Mouse (Mus musculus) heart, adult 9 months (tissue): ENCODE measurements around the gene Rpusd1.

Experiments used
- DNase-seq, 2 experiments: peaks; one replicate each; pipeline ENCODE4 v3.0.0; 2022; ENCODE audit warnings: low spot score in 2 of 2

The Rpusd1 gene

DNA sequence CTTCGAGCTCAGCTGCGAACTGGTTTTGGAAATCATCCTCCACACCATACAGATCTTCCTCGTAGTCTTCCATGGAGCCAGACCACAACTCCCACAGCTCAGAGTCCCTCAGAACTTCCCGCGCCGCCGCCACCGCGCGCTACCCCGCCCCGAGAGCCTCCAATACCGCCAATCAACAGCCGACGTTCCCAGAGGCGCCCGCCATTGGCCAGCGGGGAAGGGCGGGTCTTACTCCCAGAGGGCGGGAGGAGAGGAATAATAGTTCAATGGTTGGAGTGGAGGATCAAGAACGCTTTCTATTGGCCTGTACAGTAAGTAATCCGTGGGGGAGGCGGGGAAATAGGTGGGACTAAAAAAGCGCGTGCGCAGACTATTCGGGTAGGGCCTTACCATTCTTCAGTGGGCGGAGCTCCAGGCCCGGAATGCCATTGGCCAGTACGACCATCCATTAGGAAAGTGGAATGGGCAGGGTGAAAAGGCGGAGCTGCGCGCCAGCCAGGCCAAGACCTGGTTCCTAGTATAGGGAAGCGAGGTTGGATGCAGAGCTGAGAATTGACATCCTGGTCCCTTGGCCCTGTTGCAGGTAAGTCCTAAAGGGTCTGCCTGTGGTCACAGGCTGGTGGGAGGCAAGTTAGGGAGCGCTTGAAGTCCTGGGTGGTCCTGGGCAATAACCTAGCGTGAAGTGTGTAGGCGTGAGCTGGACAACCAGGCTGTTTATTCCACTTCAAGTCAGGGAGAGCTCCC is at the start of gene Rpusd1, which contains the start of gene Chtf18:
TSS of gene Rpusd1 (plus strand) at position 406 of the 744 bp plus-strand sequence.
TSS of gene Chtf18 (minus strand) at position 155 of the 744 bp plus-strand sequence.
- DNase-seq = peak; percentile 100

DNA sequence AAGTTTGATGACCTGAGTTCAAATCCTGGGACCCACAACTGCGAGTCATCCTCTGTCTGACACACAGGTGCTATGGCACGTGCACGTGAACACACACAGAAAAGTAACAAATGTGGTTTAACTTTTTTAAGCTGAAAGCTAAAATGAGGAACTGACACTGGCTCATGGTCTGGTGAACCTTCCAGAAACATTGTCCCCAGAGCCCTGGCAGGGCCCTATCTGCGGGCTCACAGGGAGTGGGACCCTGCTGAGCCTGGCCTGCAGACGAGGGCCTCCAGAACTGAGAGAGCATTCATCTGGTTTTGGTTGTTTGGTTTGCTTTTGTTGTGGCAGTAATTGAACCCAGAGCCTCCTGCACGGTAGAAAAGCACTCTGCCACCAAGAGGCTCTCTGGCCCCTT is 49.5 kb upstream of the Rpusd1 start:
- no peak for DNase-seq

DNA sequence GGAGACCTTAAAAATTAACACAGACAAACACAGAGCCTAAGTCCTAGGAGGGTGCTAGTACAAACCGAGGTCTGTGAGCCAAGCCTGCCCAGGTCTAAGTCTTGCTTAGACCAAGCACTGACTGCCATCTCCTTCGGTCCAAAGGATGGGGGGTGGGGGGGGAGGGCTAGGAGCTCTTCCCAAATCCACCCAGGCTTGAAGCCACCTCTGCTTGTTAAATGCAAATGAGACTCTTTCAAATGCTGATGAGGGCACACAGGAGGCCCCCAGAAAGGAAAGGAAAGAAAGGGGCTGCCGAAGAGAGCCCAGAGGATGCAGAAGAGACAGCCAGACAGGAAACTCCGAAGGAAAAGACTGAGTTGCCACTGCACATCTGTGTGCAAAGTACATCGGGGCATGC is 47.7 kb upstream of the Rpusd1 start:
- no peak for DNase-seq

DNA sequence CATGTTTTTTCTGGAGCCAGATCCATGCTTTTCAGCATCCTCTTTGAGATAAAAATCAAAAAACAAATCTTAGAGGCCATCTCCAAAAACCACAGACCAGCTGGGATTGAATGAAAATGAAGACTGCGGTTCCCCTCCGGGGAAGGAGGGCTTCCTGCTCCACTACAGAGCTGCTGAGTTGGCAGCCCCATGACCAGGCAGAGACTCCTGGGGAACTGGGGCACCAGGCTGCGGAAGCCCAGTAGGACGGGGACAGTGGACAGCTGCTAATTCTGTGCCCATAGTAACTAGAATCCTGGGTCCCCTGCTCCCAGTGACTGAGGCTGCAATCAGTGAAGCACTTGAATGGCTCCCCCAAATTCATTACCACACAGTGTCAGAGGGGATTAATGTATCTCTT is 45.8 kb upstream of the Rpusd1 start:
- peak; percentile 6 to 29 for DNase-seq

DNA sequence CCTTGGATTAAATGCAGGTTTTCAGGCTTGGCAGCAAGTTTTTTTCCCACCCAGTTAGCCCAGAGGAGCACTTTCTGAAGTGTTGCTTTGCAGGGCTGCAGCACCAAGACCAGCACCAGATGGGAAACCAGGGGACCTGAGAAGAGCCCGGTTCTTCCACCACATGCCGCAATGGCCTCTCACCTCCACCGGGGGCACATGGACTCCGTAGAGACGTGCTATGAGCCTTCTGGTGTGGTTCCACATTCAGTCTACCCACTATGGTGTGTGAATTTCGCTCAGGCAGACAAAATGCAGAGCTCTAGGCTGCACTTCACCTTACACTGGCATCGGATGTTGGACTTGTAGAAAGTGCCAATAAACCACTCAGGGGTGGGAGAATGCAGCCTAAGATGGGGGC is 41.1 kb upstream of the Rpusd1 start:
- DNase-seq = no peak

DNA sequence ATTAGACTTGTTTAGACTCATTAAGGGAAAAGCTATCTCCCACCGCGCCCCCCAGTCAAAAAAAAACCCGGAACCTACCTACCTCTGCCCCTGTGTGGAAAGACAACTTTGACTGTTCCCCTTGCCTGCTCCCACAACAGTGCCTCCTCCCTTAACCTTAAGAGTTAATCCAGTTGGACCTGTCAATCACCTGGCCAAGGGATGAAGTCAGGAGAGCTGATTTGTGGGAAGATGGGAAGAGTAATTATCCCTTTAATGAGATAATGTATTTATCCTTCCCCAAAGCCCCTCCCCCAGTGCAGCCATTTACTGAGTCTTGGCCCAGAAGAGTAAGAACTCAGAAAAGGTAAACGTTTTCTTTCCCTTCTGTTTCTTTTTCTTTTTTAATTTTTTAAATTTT is 38.5 kb upstream of the Rpusd1 start:
- DNase-seq = no peak

DNA sequence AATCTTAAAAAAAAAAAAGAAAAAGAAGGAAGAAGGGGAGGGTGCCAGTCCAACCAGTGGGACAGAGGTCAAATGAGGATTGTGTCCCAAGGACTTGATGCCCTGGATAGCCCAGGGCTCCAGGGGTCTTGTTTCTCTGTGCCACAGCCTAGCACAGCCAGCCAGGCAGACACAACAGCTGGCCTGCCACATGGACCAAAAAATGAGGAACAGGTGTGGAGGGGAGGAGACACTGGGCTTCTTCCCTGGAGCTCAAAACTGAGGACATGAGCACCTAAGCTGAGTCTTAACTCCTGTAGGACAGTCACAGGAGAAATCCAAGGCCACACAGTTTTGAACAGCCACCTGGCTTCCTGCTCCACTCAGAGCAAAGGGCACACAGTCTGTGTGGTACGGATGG is 31.2 kb upstream of the Rpusd1 start:
- DNase-seq = no peak

DNA sequence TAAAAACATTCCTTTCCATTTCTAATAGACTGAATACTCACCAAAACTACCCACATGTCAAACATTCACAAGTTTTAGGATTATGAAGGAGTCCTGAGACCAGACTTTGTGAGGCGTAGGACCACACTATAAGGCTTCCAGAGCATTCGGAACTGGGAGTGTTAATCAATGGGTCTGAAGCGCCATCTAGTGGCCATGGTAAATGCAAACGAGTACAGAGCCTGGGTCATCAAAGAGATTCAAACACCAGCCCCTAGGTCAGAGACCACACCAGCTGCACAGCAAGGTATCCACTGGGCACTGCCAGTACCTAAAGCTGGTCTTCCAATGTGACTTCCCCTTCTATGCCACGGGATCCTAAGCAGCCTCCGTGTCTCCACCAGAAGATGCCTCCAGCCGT is 29.0 kb upstream of the Rpusd1 start:
- peak; percentile 23 to 43 for DNase-seq

DNA sequence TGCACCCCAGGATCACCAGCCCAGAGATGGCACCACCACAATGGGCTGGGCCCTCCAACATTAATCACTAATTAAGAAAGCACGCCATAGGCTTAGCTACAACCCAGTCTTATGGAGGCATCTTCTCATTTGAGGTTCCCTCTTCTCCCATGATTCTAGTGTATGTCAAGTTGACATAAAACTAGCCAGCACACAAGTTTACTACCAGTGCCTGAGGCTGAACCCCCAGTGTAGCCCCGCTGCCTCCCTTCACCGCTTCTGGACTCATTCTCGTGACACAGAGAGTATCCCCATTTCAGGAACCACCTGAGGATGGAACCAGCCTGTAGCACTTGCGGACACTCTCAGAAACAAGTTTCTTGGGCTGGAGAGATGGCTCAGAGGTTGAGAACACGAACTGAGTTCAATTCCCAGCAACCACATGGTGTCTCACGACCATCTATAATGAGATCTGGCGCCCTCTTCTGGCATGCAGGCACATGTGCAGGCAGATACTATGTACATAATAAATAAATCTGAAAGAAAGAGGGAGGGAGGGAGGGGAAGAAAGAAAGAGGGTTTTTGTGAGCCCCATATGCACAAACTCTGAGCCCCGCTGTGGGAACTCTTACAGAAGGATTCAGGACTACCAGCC is 26.5 kb upstream of the Rpusd1 start:
- DNase-seq = no peak

DNA sequence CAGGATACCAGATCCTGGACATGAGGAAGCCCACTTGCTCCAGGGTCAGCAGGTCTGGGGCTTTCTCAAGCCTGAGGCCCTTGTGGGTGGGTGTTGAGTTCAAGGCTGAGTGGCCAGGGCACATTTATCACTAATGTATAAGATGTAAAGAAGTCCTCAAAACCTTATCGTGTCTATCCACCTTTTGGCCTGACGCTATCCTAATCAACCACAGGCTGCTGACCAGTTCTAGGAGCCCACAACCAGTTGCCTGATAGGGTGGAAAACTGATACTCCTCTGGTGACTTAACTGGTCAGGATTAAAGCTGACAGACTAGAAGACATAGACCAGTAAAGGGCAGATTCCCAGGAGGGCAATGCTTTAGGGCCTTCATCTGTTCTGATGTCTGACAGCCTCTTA is 17.5 kb upstream of the Rpusd1 start:
- DNase-seq = no peak

DNA sequence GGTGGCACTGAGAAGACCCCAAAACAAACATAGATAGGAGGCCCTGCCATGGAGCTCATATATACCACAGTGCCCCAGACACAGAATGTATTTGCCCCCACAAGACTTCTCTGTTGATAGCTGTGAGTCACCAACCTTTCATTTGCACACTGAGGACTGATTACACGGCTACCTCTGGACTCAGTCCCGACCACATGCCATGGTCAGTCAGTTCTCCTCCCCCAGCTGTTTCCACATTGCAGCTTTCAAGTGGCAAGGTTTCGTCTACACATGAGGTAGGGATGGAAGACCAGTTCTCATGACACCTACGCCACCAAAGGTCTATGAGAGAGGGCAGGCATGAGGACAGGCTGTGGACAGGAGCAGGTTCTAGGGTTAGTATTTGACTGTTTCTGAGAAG is 16.3 kb upstream of the Rpusd1 start:
- DNase-seq = no peak

DNA sequence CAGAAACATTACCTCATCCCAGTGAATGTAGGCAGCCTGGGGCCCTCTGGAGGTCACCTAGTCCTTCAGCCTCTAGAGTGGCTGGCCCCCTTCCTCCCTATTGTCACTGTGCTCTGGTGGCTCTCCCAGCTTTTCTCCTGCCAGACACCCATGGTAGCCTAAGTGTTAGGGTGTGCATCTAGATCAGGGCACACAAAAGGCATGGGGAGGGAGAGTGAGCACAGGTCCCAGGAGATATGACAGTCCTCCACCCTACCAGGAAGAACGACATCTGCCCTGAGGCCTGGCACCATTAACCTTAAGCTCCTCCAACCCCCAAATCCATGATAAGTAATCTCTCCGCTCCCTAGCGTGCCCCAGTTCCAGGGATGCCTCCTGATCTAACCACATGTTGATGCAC is 11.8 kb upstream of the Rpusd1 start:
- no peak for DNase-seq

DNA sequence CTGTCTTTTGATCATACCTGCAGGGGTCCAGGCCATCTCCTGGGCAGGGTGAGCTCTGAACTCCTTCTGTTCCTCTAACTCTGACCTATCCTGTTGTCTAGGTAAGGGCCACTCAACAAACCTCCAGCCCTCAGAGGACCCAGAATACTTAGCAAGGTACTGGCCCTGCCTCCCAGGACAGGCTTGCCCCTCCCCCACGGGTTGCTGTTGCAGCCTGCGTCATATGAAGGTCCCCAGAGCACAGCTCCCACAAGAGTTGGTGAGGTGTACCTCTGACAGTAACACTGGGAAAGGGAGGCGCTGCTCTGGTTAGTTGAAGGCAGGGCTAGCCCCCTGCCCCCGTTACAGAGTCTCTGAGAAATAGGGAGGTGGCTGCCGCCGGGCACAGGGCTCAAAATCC is 11.3 kb upstream of the Rpusd1 start:
- no peak for DNase-seq

DNA sequence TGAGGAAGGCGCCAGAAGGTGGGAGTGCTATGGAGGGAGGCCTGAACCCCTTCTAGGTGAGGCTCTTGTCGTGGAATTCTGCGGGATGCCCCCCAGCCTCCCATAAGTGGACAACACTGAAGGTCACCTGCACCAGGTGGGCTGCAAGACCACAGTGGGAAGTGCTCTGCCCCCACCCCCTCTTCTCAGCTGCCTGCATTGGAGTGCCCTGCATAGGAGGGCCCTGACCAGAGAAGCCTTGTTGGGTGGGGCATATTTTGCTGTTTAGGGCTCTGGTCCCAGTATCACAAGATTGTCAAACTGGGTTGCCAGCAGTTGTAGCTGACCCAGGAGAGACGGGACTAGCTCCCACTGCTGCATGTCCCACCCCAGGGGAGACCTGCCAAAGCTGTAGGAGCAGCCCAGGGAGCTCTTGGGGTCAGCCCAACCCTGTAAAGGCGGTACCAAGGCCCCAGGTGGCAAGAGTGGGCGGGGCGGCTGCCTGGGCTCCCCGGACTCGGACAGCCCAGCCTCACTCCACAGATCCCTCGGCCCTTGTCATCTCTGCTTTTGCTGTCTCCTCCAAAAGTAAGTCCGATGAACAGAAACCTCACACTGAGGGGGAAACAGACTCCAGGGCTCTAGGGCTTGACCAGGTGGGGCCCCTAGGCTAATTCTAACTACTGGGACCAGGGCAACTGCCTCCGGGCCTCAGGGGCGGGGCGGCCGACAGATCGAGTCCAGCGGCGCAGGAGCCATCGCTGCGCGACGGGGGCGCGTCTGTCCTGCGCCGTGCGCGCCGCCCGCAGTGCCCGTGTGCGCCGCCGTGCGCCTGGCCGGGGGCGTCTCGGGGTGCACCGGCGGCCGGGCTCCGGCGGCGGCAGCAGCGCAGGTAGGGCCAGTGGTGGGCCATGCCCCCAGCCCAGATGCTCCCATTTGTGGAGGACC is 10.5 kb upstream of the Rpusd1 start, which contains the start of gene Gng13:
TSS of gene Gng13 (plus strand) at position 461 of the 927 bp plus-strand sequence.
- no peak for DNase-seq

DNA sequence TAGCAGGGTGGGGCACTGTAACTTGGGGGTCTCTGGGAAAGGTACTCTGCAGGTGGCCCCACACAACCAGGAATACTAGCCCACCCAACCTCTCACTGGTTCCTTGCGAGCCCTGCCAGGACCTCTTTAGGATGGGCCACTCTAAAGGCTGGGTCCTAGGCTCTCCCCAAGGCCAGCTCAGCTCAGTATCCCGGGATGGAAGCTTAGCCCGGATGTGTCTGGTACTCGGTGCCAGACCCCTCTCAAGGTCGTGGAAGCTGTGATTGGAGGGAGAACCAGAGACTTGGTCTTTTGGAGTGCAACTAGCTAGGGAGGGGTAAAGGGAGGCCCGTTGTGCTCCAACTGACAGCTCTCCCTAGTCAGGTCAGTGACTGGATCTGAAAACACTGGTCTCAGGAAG is 9.8 kb upstream of the Rpusd1 start:
- no peak for DNase-seq

DNA sequence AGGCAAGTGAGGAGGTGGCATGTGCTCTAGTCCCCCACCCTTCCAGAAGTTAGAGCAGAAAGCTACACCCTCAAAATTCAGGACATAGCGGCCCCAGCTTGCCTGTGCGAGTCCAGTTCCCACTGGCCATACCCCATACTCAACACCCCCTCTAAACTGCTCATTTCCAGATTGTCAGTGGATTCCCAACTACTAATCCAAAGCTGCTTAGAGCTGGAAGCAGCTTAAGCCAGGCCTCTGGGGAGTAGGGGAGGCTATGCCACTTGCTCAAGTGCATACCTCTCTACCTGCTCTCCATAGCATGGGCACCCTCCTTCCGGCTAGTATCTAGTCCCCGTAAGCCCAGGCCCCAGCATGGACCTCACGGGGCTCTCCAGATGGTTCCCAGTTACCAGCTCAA is 6.0 kb upstream of the Rpusd1 start:
- no peak for DNase-seq

DNA sequence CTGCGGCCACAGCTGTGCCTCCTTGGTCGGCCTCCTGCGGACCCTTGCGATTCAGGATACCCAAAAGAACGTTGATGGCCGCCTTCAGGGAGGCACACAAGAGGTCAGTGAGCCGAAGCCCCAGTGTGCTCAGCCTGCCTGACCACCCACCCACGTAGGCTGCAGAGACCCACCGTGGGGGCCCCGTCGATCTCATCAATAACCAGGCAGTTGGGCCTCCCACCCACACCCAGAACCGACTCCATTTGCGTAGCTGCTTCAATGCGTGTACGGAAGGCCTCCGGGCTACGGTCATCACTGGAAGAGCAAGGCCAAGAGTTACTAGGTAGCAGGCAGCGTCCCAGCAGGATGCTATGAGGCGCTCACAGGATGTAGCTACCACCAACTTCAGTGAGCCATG is 4.0 kb upstream of the Rpusd1 start:
- DNase-seq = no peak

DNA sequence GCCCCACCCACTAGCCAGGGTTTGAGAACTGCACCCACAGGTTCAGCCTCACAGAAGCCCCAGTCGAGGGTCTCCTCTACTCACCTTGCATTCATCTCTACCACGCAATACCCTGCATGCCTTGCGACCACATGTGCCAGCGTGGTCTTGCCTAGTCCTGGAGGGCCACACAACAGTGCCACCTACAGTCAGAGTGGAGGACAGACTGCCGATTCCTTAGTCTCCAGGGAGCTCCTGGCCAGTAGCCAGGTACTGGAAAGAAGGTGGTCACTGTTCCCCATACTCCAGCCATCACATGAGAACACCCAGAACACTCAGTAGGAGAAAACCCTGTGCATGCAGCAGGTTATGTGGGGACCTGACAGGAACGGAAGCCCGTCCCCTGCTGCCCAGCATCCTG is 3.6 kb upstream of the Rpusd1 start:
- DNase-seq = no peak

DNA sequence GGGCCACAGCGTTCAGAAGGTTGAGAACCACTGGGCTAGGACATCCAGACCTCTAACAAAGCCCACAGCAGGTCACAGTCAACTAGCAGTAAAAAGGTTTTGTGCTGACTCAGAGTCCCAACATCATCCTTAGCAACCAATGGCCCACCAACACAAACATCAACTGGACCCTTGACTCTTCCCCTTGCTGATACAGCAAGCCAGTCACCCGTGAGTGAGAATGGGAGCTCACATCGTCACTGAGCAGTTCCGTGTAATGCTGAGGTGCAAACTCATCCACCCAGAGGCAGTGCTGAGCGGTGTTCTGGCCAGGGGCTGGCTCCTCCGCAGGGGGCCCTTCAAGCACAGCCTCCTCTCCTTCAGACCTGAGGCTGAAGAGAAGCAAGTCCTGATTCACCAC is 2.2 kb upstream of the Rpusd1 start:
- no peak for DNase-seq

DNA sequence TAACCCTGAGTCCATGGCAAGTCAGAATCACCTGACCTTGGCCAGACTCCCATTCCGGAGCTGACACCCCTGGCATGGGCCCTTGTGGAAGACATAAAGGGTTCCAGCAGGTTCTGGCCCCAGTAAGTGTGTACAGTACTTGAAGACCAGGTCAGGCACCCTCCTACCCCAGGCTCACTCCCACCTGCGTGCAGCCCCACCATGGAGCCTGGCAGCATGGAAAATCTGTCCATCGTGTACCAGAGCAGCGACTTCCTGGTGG is 470 bp downstream of the Rpusd1 start:
- no peak for DNase-seq

DNA sequence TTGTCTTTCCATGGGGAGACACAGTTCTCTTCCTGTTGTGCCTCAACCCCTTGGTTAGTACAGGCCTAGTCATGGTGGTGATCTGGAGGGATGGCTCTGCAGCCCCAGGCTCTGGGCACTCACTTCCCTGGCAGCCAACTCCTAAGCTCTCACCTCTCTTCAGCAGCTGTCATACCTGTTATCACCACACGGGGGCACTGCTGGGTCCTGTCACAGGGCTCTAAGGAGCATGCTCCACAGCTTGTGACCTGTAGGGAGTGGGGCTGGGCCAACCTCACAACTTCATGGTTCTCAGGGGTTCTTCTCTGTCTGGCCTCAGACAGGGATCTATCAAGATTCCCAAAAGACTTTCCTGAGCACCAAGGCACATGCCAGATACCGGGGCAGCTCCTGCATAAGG is 4.6 kb downstream of the Rpusd1 start:
- peak; percentile 55 to 70 for DNase-seq

DNA sequence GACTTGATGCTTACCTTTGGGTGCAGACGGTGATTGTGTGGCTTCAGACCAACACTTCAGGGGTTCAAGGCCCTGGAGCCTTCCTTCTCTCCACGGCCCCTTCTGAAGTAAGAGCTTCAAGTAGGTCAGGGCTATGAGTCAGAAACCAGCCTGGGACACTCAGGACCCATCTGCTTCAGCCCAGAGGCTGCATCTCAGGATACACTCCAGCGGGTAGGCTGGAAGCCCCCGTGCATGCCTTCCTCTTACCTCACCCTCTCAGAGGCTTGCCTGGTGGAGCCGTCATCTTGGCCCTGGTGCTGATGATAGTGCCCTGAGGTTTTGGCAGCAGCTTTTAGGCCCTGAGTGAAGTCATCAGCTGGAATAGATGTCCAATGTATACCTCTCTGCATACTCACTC is 7.8 kb downstream of the Rpusd1 start:
- DNase-seq = no peak

DNA sequence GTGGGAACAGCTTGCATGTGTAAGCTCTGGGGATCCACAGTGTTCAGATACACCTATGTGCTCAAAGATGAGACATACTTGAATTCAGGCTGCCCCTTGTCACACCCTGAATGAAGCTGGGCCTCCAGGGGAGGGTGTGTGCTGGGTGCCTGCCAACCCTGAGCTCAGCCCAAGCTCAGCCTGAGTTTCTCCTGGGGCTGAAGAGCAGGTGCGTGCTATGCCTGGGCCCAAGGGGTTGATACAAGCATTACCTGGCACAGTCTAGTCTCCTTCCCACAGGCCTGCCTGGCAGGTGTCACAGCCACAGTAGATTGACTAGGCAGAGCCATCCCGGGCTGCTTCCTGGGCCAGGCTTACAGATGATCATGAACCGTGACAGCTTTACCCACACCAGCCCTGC is 8.3 kb downstream of the Rpusd1 start, which contains the start of gene Mslnl:
TSS of gene Mslnl (plus strand) at position 298 of the 400 bp plus-strand sequence.
- DNase-seq = no peak
